Mouse (Mus musculus) small intestine, adult 2 months (tissue): Measurements from ENCODE around the gene Fndc11.

Source experiments
- CTCF ChIP-seq: fragments of 200-500 bp; IDR thresholded peaks from 2 replicates; pipeline ENCODE4 v1.5.1; 2012; ENCODE audit warnings: low read depth, mild to moderate bottlenecking, control low read depth, inconsistent platforms, low read length, moderate library complexity, mixed read lengths; ENCODE audit not compliant: insufficient replicate concordance, insufficient read length; ENCODE audit errors: extremely low read depth
- POLR2A ChIP-seq: fragments of 200-500 bp; IDR thresholded peaks from 2 replicates; pipeline ENCODE4 v1.6.1; 2012; ENCODE audit warnings: low read depth, mild to moderate bottlenecking, control low read depth, inconsistent platforms, low read length, moderate library complexity

DNA sequence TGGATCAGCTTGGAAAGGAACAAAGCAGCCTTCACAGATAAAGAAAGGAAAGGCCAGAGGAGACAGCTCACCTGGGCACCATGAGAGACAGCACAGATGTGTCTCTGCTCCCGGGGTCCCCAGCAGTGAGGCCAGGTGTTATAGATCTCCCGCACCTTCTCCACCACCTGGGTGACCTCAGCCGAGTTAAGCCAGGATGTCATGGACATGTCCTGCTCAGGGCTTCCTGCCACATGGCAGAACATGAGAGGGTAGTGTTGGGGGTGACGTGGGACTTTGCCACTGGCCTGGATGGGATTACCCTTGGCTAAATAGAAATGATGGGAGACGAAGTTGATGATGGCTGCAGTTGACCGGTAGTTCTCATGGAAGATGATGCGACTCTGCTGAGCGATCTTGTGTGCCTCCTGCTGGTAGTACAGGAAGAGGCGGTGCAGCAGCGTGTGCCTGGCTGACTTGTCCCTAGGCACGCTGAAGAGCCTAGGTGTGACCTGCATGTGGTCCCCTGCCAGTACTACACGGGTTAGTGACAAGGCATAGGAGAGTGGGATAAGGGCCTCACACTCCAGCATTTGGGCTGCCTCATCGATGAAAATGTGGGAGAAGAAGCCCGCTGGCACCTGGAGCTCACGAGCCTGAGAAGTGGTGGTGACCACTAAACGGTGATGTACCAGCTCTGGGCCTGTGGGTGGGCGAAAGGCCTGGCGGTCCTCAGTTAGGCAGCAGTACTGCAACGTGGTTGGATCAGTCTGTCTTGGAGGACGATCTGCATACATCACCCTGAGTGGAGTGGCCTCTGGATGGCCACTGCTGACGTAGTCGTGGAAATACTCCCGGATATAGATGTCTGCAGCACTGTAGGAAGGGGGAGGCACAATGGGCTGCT is 16.1 kb downstream of the Fndc11 start:
- no peak for TF ChIP-seq CTCF
- no peak for TF ChIP-seq POLR2A
